Mouse (Mus musculus): Measurements from ENCODE around the gene Sh3glb1.
A peak's percentile ranks its signal among the peaks of the same experiment; 100 is the strongest.

Gene Sh3glb1

GRCm38 (mm10) chr3:144715033-144715432, 5.1 kb downstream of the Sh3glb1 start:
- DNase-seq (ENCODE audit: low spot score in 2 of 2): no peak

GRCm38 (mm10) chr3:144714606-144715005, 5.5 kb downstream of the Sh3glb1 start:
- no peak for DNase-seq (ENCODE audit: low spot score in 2 of 2)

GRCm38 (mm10) chr3:144714126-144714525, 6.0 kb downstream of the Sh3glb1 start:
- DNase-seq (ENCODE audit: low spot score in 2 of 2): no peak

- DNase-seq (ENCODE audit: low spot score in 2 of 2): no peak
Observed at GRCm38 (mm10) chr3:144711607-144712206, 8.4 kb downstream of the Sh3glb1 start.

- DNase-seq (ENCODE audit: low spot score in 2 of 2): no peak
Observed at GRCm38 (mm10) chr3:144708612-144709011, 11.5 kb downstream of the Sh3glb1 start.

- DNase-seq (ENCODE audit: low spot score in 2 of 2): no peak
Observed at GRCm38 (mm10) chr3:144703959-144704358, 16.2 kb downstream of the Sh3glb1 start.

GRCm38 (mm10) chr3:144698790-144699433, 21.2 kb downstream of the Sh3glb1 start:
- no peak for DNase-seq (ENCODE audit: low spot score in 2 of 2)

- DNase-seq (ENCODE audit: low spot score in 2 of 2): no peak
Observed at GRCm38 (mm10) chr3:144697942-144698341, 22.2 kb downstream of the Sh3glb1 start.

- no peak for DNase-seq (ENCODE audit: low spot score in 2 of 2)
Observed at GRCm38 (mm10) chr3:144697154-144697553, 23.0 kb downstream of the Sh3glb1 start.

GRCm38 (mm10) chr3:144694941-144695340, 25.2 kb downstream of the Sh3glb1 start:
- DNase-seq (ENCODE audit: low spot score in 2 of 2): no peak

- DNase-seq (ENCODE audit: low spot score in 2 of 2): no peak
Observed at GRCm38 (mm10) chr3:144694040-144694439, 26.1 kb downstream of the Sh3glb1 start.

- peak in 1 of 2 experiments; percentile 39 for DNase-seq (ENCODE audit: low spot score in 2 of 2)
Observed at GRCm38 (mm10) chr3:144692052-144692451, 28.1 kb downstream of the Sh3glb1 start.

- DNase-seq (ENCODE audit: low spot score in 2 of 2): peak in 1 of 2 experiments; percentile 37
Observed at GRCm38 (mm10) chr3:144689236-144689635, 30.9 kb downstream of the Sh3glb1 start.

- DNase-seq (ENCODE audit: low spot score in 2 of 2): no peak
Observed at GRCm38 (mm10) chr3:144688284-144688683, 31.9 kb downstream of the Sh3glb1 start.

GRCm38 (mm10) chr3:144687618-144688017, 32.5 kb downstream of the Sh3glb1 start:
- no peak for DNase-seq (ENCODE audit: low spot score in 2 of 2)

- DNase-seq (ENCODE audit: low spot score in 2 of 2): no peak
Observed at GRCm38 (mm10) chr3:144686146-144686545, 34.0 kb downstream of the Sh3glb1 start.

GRCm38 (mm10) chr3:144683136-144683814, 36.9 kb downstream of the Sh3glb1 start:
- peak in 1 of 2 experiments; percentile 35 for DNase-seq (ENCODE audit: low spot score in 2 of 2)

- no peak for DNase-seq (ENCODE audit: low spot score in 2 of 2)
Observed at GRCm38 (mm10) chr3:144681542-144681941, 38.6 kb downstream of the Sh3glb1 start.

- no peak for DNase-seq (ENCODE audit: low spot score in 2 of 2)
Observed at GRCm38 (mm10) chr3:144679701-144680159, 40.4 kb downstream of the Sh3glb1 start.

- DNase-seq (ENCODE audit: low spot score in 2 of 2): no peak
Observed at GRCm38 (mm10) chr3:144679137-144679536, 41.0 kb downstream of the Sh3glb1 start.

- no peak for DNase-seq (ENCODE audit: low spot score in 2 of 2)
Observed at GRCm38 (mm10) chr3:144677751-144678150, 42.4 kb downstream of the Sh3glb1 start.

- no peak for DNase-seq (ENCODE audit: low spot score in 2 of 2)
Observed at GRCm38 (mm10) chr3:144676249-144676648, 43.9 kb downstream of the Sh3glb1 start.

- DNase-seq (ENCODE audit: low spot score in 2 of 2): no peak
Observed at GRCm38 (mm10) chr3:144672016-144672415, 48.1 kb downstream of the Sh3glb1 start.

Data from spleen, postnatal 36 days (tissue).